Comparison of ENCODE assay signal across 7 mouse cellular contexts in the genomic region with DNA sequence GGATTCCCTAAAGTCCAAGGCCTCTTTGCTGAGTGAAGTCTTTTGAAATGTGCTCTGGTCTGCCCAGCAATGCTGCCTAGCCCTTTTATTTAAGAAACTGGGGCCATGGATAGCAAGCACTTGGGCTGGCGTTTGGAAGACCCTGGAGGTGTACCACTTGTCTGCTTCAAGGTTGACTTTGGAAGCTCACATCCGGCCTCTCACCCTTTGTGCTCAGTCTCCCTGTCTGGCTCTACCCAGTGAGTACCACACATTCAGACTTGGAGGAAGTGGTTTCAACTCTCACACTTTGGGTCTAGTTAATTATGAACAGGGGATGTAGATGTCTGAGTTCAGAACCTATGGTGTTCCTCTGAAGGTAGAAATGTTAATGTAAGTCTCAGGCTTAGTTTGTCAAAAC. TPM values are rescaled to one million over a fixed set of nuclear protein-coding genes. Genes with fewer than 3 reads are reported as not detected.
DNase-seq lines count a peak whose midpoint lies in the region; ATAC-seq lines count a peak whose summit lies in the region.

No protein-coding gene starts in this region.

- no peaks in the 10 kb centered on the region for H3K27me3 ChIP-seq in forebrain, embryonic 11.5 days (ENCODE audit: control insufficient read depth, insufficient read depth, low read length)
- H3K27me3 ChIP-seq in liver, embryonic 12.5 days (replicated peaks) = no peaks in the 10 kb centered on the region

- H3K27ac ChIP-seq in forebrain, embryonic 11.5 days (ENCODE audit: low read depth, low read length) = no peak overlapping the region
- no peak overlapping the region for H3K27ac ChIP-seq in liver, embryonic 12.5 days

- WGBS in forebrain, embryonic 11.5 days = 52% methylated on average over 2 of the region's 2 CpGs
- WGBS in liver, embryonic 12.5 days (ENCODE audit: insufficient replicate concordance) = 34% methylated on average over 2 of the region's 2 CpGs

- peak overlapping the region; percentile 88 for H3K4me2 ChIP-seq in forebrain, embryonic 11.5 days (ENCODE audit: low read depth, low read length, severe bottlenecking)
- peak overlapping the region; percentile 98 for H3K4me2 ChIP-seq in liver, embryonic 12.5 days

- H3K9ac ChIP-seq in forebrain, embryonic 11.5 days (ENCODE audit: low read length) = peak overlapping the region; percentile 95; the same call in 1 of the 2 replicates
- H3K9ac ChIP-seq in liver, embryonic 12.5 days = peak overlapping the region; percentile 90

- intact Hi-C loops in left cerebral cortex, postnatal 10 days (cut with DNase I) = loop anchor here (5.0 kb wide), 3 partner anchors 129 to 199 kb away; no protein-coding TSS in a partner anchor

- no peaks in the 10 kb centered on the region for H3K36me3 ChIP-seq in forebrain, embryonic 11.5 days (ENCODE audit: control insufficient read depth, insufficient read depth, low read length)
- no peaks in the 10 kb centered on the region for H3K36me3 ChIP-seq in liver, embryonic 12.5 days

- DNase-seq in spleen, postnatal 36 days (ENCODE audit: low spot score in 2 of 2) = peak; percentile 31 to 49
- no peak for DNase-seq in spleen, postnatal 14 days (ENCODE audit: low spot score in 2 of 2)
- DNase-seq in forebrain, embryonic 11.5 days (ENCODE audit: low spot score) = no peak
- peak; percentile 45 to 58 for DNase-seq in thymus, adult 18-20 months
- DNase-seq in left cerebral cortex, postnatal 10 days (ENCODE audit: extremely low spot score in 1 of 2, low spot score in 2 of 2) = no peak
- no peak for DNase-seq in right cerebral cortex, postnatal 25 days

- H3K9me3 ChIP-seq in forebrain, embryonic 11.5 days (ENCODE audit: control insufficient read depth, low read length) = no peaks in the 10 kb centered on the region
- H3K9me3 ChIP-seq in liver, embryonic 12.5 days (replicated peaks) = no peaks in the 10 kb centered on the region

- H3K4me1 ChIP-seq in forebrain, embryonic 11.5 days (replicated peaks; ENCODE audit: control insufficient read depth, insufficient read depth, low read length) = 0 out of 2 replicates have a peak, but pooled peaks cover 2% of the 10 kb centered on the region
- H3K4me1 ChIP-seq in liver, embryonic 12.5 days = peaks cover 69% of the 10 kb centered on the region

- ATAC-seq in forebrain, embryonic 11.5 days (replicated peaks; ENCODE audit: low FRiP score) = no peak
- no peak for ATAC-seq in liver, embryonic 12.5 days

- peak overlapping the region; percentile 92 for H3K4me3 ChIP-seq in forebrain, embryonic 11.5 days (ENCODE audit: low read depth, low read length)
- peak overlapping the region; percentile 92 for H3K4me3 ChIP-seq in liver, embryonic 12.5 days

RNA-seq across cellular contexts. Expression of gene Fyn, which starts 2.8 kb away (rescaled TPM):
- polyA plus RNA-seq in forebrain, embryonic 11.5 days (2014; fragmentation: Nextera tagmentation; extraction: Ambion mirVana) = 42.7 and 44.6 TPM in 2 replicates
- 15.1 and 15.7 TPM in 2 replicates for polyA plus RNA-seq in liver, embryonic 12.5 days (2016; fragmentation: Nextera tagmentation; extraction: Ambion mirVana)
- total RNA-seq in left cerebral cortex, postnatal 10 days (2021) = 100 to 1,000 TPM; 176 to 188 TPM

Comparison
In these comparisons a context has a peak if more than half of its experiments do, and no peak if none do; other contexts are left out.
1. DNase-seq: peak in spleen, postnatal 36 days (2 of 2) and thymus, adult 18-20 months (2 of 2); none in spleen, postnatal 14 days (0 of 2), forebrain, embryonic 11.5 days (single experiment), left cerebral cortex, postnatal 10 days (0 of 2) and right cerebral cortex, postnatal 25 days (single experiment).